Mouse (Mus musculus): Measurements from ENCODE around the gene Nfe2l1. TPM values are rescaled to one million over a fixed set of nuclear protein-coding genes. Genes with fewer than 3 reads are reported as not detected.

The Nfe2l1 gene
- 66.3 and 70.1 TPM in 2 replicates for polyA plus RNA-seq (2016; fragmentation: Nextera tagmentation; extraction: Ambion mirVana)

- H3K27me3 ChIP-seq: no peaks in the 10 kb centered on the region
- H3K9me3 ChIP-seq: no peaks in the 10 kb centered on the region
- peak within 1 kb of the TSS; percentile 82 for H3K4me2 ChIP-seq
- H3K4me3 ChIP-seq (replicated peaks): peak within 1 kb of the TSS; percentile 79
- WGBS: under 1% methylated on average over 49 of the region's 51 CpGs
- peak within 1 kb of the TSS; percentile 79 for H3K9ac ChIP-seq (replicated peaks)
- H3K36me3 ChIP-seq: peaks cover 22% of the 10 kb centered on the region
- H3K27ac ChIP-seq: peak within 1 kb of the TSS; percentile 98
- peak; percentile 100 for ATAC-seq (ENCODE audit: insufficient number of reproducible peaks, insufficient read depth, low FRiP score, low TSS enrichment, low read depth)
- peaks cover 43% of the 10 kb centered on the region for H3K4me1 ChIP-seq (replicated peaks)
Observed at GRCm38 (mm10) chr11:96829813-96830538, at the start of gene Nfe2l1. Gene Nfe2l1, minus strand, starts transcription at chr11:96829968.

DNA sequence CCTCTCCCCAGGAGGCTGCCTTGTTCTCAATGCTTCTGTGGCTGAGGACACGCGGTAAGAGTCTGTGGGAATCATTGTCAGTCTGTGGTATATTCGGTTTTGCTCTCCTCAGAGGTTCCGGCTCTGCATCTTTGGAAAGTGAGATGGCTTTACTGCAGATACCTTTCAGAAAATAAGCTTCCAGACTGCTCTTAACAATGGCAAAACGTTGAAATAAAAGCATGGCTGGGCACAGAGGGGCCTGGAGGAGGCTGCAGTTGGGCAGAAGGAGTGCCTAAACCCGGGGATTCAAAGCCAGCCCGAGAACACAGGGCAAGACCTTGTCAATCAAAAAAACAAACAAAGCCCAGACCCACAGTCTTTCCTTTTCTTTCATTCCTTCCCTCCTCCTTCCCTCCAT is 49.6 kb upstream of the Nfe2l1 start:
- H3K9ac ChIP-seq (replicated peaks): no peak overlapping the region
- peaks cover 23% of the 10 kb centered on the region for H3K4me1 ChIP-seq (replicated peaks)
- no peak for ATAC-seq (ENCODE audit: insufficient number of reproducible peaks, insufficient read depth, low FRiP score, low TSS enrichment, low read depth)
- H3K27me3 ChIP-seq: peaks cover 3% of the 10 kb centered on the region; the same call in 1 of the 2 replicates
- H3K4me2 ChIP-seq: no peak overlapping the region
- H3K4me3 ChIP-seq (replicated peaks): no peak overlapping the region
- no peaks in the 10 kb centered on the region for H3K9me3 ChIP-seq
- no peaks in the 10 kb centered on the region for H3K36me3 ChIP-seq
- no peak overlapping the region for H3K27ac ChIP-seq
- 56% methylated on average over 7 of the region's 7 CpGs for WGBS

DNA sequence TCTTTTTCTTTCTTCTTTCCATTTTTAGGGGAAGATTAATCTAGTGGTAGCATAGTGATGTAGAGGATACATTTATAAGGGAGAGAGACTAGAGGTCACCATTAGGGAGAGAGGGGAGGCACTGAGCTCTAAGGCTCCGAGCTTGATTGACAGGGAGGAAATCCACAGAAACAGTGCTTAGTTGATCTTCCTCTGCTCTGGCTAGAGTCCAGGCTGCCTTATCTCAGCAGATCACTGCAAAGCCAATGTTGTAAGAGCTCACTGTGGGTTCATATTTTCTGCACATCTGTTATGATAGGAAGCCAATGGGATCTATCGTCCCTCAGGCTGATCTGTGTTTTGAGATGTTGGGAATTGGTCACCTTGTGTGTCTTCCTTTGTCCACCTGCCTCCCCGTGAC is 48.9 kb upstream of the Nfe2l1 start:
- Histone ChIP-seq H3K9ac (replicated peaks) (no peak overlapping the region), H3K4me2 (no peak overlapping the region), H3K27ac (no peak overlapping the region), H3K4me1 (replicated peaks) (peaks cover 28% of the 10 kb centered on the region), H3K9me3 (no peaks in the 10 kb centered on the region), H3K27me3 (peaks cover 3% of the 10 kb centered on the region; the same call in 1 of the 2 replicates), H3K4me3 (replicated peaks) (no peak overlapping the region), H3K36me3 (no peaks in the 10 kb centered on the region)
- WGBS: 82% methylated on average over 3 of the region's 3 CpGs
- no peak for ATAC-seq (ENCODE audit: insufficient number of reproducible peaks, insufficient read depth, low FRiP score, low TSS enrichment, low read depth)

DNA sequence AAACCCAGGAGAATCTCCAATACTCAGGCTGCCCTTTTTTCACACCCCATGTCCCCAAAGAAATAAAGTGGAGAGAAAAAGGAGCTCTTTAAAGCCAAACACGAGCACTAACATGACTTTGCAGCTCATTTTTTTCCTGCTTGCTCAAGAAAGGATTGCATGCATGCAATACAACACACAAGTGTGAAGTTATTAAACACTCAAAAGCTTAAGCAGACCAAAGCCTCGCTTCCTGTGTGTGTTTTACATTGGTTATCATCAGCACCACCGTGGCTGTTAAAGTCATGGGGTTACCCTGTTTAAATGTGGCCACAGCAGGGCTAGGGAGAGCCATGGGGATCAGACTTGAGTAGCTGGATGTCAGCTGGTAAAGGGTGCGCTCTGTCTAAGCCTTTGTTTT is 47.3 kb upstream of the Nfe2l1 start:
- Histone ChIP-seq H3K4me2 (peak overlapping the region; percentile 83), H3K4me1 (replicated peaks) (peaks cover 44% of the 10 kb centered on the region), H3K36me3 (no peaks in the 10 kb centered on the region), H3K9ac (replicated peaks) (0 out of 2 replicates have a peak overlapping the region, but pooled peaks have one; percentile 18), H3K27me3 (peaks cover 3% of the 10 kb centered on the region; the same call in 1 of the 2 replicates), H3K27ac (peak overlapping the region; percentile 68), H3K4me3 (replicated peaks) (no peak overlapping the region), H3K9me3 (no peaks in the 10 kb centered on the region)
- 40% methylated on average over 4 of the region's 4 CpGs for WGBS
- no peak for ATAC-seq (ENCODE audit: insufficient number of reproducible peaks, insufficient read depth, low FRiP score, low TSS enrichment, low read depth)

GRCm38 (mm10) chr11:96876300-96877040 is 46.7 kb upstream of the Nfe2l1 start:
- 4% methylated on average over 13 of the region's 13 CpGs for WGBS
- no peaks in the 10 kb centered on the region for H3K9me3 ChIP-seq
- H3K9ac ChIP-seq (replicated peaks): peak overlapping the region; percentile 38
- H3K27me3 ChIP-seq: peaks cover 3% of the 10 kb centered on the region; the same call in 1 of the 2 replicates
- peaks cover 44% of the 10 kb centered on the region for H3K4me1 ChIP-seq (replicated peaks)
- no peaks in the 10 kb centered on the region for H3K36me3 ChIP-seq
- peak overlapping the region; percentile 68 for H3K27ac ChIP-seq
- H3K4me3 ChIP-seq (replicated peaks): peak overlapping the region; percentile 43
- H3K4me2 ChIP-seq: peak overlapping the region; percentile 83
- ATAC-seq (ENCODE audit: insufficient number of reproducible peaks, insufficient read depth, low FRiP score, low TSS enrichment, low read depth): no peak

- peak; percentile 38 for ATAC-seq (ENCODE audit: insufficient number of reproducible peaks, insufficient read depth, low FRiP score, low TSS enrichment, low read depth)
- no peaks in the 10 kb centered on the region for H3K9me3 ChIP-seq
- H3K9ac ChIP-seq (replicated peaks): peak overlapping the region; percentile 38
Observed at GRCm38 (mm10) chr11:96875745-96876144, 46.0 kb upstream of the Nfe2l1 start.

DNA sequence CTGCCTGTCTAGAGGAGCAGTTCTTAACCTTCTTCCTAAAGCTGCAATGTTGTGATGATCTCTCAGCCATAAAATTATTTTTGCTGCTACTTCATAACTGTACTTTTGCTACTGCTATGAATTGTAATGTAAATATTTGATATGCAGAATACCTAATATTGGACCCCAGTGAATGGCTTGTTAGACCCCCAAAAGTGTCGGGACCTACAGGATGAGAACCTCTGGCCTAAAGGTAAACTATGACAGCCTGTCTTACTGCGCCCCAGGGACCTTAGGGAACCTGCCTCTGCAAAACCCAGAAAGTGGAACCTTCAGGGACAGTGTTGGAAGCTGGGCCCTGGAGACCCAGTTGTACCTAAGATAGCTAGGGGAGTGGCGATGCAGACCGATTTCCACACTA is 45.5 kb upstream of the Nfe2l1 start:
- Histone ChIP-seq H3K4me3 (replicated peaks) (peak overlapping the region; percentile 43), H3K9ac (replicated peaks) (peak overlapping the region; percentile 38; the same call in 1 of the 2 replicates), H3K27me3 (peaks cover 3% of the 10 kb centered on the region; the same call in 1 of the 2 replicates), H3K4me1 (replicated peaks) (peaks cover 44% of the 10 kb centered on the region), H3K27ac (peak overlapping the region; percentile 68), H3K9me3 (no peaks in the 10 kb centered on the region), H3K36me3 (no peaks in the 10 kb centered on the region), H3K4me2 (peak overlapping the region; percentile 83)
- peak; percentile 34; the same call in 1 of the 2 replicates for ATAC-seq (ENCODE audit: insufficient number of reproducible peaks, insufficient read depth, low FRiP score, low TSS enrichment, low read depth)
- WGBS: 18% methylated on average over 4 of the region's 4 CpGs

More at GRCm38 (mm10) chr11:96875745-96876144, 46.0 kb upstream of the Nfe2l1 start:
- WGBS: 0% methylated on average over 35 of the region's 35 CpGs
- Histone ChIP-seq H3K27ac (peak overlapping the region; percentile 68), H3K4me2 (peak overlapping the region; percentile 83), H3K27me3 (peaks cover 3% of the 10 kb centered on the region; the same call in 1 of the 2 replicates), H3K36me3 (no peaks in the 10 kb centered on the region), H3K4me1 (replicated peaks) (peaks cover 44% of the 10 kb centered on the region), H3K4me3 (replicated peaks) (peak overlapping the region; percentile 43)

DNA sequence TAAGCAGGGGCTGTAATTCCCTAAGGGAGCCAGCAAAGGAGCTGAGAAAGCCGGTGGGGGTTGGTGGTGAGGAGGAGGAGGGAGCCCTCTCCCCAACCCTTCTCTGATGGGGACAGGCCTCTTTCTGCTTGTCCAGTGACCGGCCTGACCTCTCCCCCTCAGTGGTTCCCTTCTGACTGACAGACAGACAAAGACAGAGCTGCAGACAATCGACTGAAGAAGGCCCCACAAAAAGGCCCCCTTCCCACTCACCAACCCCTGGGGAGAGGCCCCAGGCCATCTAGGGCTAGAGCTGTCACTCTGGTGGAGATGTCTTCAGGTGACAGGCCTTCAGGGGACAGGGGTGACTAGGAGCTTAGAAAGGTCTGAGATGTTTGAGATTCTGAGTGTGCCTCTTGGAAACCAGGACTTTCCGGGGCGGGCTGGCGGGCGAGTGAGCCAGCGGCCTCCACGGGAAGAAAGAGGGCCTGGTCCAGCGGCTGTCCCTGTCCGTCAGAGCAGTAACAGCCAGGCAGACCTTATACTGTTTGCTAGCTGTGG is 43.9 kb upstream of the Nfe2l1 start:
- peak overlapping the region; percentile 44 for H3K9ac ChIP-seq (replicated peaks)
- H3K4me3 ChIP-seq (replicated peaks): no peak overlapping the region
- peaks cover 44% of the 10 kb centered on the region for H3K4me1 ChIP-seq (replicated peaks)

DNA sequence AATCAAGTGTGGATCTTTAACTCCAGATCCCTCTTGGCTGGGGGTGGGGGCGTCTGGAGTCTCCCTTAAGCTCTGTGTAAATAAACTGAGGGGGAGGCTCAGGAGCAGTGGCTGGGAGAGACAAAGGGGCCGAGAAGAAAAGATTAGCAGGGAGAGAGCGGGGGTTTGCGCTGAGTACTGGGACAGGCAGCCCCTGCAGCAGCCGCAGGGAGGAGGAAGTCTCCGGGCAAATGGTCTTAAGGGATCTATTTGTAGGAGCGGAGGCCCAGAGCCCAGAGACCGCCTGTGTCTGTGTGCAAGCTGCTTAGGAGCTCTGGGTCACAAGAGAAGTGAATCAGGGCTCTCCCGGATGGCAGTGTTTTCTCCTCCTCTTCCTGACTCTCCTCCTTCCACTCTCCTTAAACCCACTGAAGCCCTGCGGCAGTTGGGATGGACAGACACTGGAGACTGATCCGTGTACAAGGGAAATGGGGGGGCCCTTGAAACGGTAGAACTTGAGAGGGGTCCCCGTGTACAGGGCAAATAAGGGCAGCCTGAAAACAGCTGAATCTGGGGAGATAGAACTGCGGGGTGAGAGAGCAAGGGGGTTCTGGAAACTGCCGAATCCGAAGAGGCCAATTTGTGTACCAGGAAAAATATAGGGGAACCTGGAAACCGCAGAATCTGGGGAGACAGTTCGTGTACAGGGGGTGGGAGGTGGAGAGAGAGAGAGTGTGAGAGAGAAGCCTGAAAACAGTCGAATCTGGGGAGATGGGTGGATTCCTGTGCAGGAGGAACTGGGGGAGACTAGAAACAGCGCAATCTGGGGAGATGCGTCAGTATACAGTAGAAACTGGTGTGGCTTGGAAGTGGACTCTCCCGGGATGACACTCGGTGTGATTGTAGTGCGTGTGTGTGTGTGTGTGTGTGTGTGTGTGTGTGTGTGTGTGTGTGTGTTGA is 42.9 kb upstream of the Nfe2l1 start:
- ATAC-seq (ENCODE audit: insufficient number of reproducible peaks, insufficient read depth, low FRiP score, low TSS enrichment, low read depth): no peak
- H3K4me1 ChIP-seq (replicated peaks): peaks cover 44% of the 10 kb centered on the region
- peak overlapping the region; percentile 46 for H3K9ac ChIP-seq (replicated peaks)
- peak overlapping the region; percentile 12; the same call in 1 of the 2 replicates for H3K4me3 ChIP-seq (replicated peaks)
- 9% methylated on average over 24 of the region's 24 CpGs for WGBS
- H3K36me3 ChIP-seq: no peaks in the 10 kb centered on the region
- H3K27ac ChIP-seq: peak overlapping the region; percentile 83
- H3K27me3 ChIP-seq: peaks cover 3% of the 10 kb centered on the region; the same call in 1 of the 2 replicates
- H3K4me2 ChIP-seq: peak overlapping the region; percentile 40
- no peaks in the 10 kb centered on the region for H3K9me3 ChIP-seq

More for the DNA sequence above, 43.9 kb upstream of the Nfe2l1 start:
- Histone ChIP-seq H3K9me3 (no peaks in the 10 kb centered on the region), H3K27ac (peak overlapping the region; percentile 83), H3K4me2 (peak overlapping the region; percentile 40), H3K27me3 (peaks cover 3% of the 10 kb centered on the region; the same call in 1 of the 2 replicates), H3K36me3 (no peaks in the 10 kb centered on the region)
- WGBS: 23% methylated on average over 11 of the region's 11 CpGs
- ATAC-seq (ENCODE audit: insufficient number of reproducible peaks, insufficient read depth, low FRiP score, low TSS enrichment, low read depth): no peak

DNA sequence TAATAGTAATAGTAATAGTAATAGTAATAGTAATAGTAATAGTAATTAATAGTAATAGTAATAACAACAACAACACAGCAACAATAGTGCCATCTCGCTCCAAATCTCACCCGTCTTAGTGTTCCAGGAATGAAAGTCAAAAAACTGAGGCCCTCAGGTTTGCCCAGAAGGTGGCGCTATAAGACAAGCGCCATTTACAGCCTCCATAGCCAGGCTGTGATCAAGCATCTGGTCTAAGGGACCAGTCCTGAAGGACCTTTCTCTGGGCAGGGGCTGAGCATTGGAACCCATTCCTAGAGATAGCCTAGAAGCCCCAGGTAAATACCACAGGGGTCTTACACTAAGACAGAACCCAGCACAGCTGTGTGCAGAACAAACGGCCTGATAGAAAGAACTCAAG is 37.4 kb upstream of the Nfe2l1 start:
- no peaks in the 10 kb centered on the region for H3K36me3 ChIP-seq
- no peak overlapping the region for H3K4me3 ChIP-seq (replicated peaks)
- H3K9me3 ChIP-seq: no peaks in the 10 kb centered on the region
- peaks cover 17% of the 10 kb centered on the region for H3K4me1 ChIP-seq (replicated peaks)
- no peak overlapping the region for H3K27ac ChIP-seq
- H3K4me2 ChIP-seq: no peak overlapping the region
- H3K9ac ChIP-seq (replicated peaks): no peak overlapping the region
- whole genome bisulfite sequencing: 12% methylated on average over 5 of the region's 5 CpGs
- ATAC-seq (ENCODE audit: insufficient number of reproducible peaks, insufficient read depth, low FRiP score, low TSS enrichment, low read depth): no peak
- peaks cover 14% of the 10 kb centered on the region for H3K27me3 ChIP-seq
